8 mouse cellular contexts compared by ENCODE assay signal in the genomic region with DNA sequence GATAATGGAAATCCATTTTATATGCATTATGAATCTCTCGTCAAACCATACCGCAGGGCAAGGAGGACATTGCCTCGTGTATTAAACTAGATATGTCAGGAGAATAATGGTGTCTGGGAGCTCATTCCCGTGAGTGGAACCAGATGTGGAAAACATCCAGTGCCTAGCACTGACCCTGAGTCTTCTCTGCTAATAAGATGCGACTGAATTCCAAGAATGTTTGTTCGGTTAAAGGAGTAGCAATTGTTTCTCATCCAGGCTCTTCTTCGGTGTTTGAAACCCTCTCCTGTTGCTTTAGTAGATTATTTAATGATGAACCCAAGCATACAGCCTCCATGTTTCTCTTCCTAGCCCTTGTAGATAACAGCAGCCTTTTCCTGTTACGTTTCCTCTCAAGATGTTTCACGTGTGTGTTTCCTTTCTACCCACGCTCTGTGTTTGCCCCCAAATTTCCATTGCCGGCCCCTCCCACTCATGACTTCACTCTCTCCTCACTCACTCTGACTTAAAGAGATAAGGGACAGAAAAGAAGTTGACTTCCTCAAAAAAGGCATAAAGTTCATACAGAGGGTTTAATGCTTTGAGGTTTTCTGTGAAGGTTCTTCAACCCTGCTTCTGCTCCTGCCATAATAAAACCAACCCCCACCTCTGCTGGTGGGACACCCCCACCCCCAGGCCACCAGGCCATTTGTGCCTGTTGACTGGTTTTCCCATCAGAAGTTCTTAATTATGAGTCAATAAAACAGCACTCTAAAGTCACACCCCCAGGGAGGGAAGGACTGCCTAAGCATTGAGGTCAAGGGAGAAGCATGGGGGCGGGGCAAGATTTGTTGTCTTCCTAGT.
DNase-seq lines count a peak whose midpoint lies in the region; ATAC-seq and TF ChIP-seq lines count a peak whose summit lies in the region.

No protein-coding gene starts in this region.

- TF ChIP-seq POLR2A in CH12.LX (IDR thresholded peaks at IDR 0.05; ENCODE audit: low read depth, low read length): no peak

- H3K27ac ChIP-seq in CH12.LX (ENCODE audit: insufficient read depth, low read depth): no peak overlapping the region
- H3K27ac ChIP-seq in liver, embryonic 15.5 days (replicated peaks): no peak overlapping the region
- H3K27ac ChIP-seq in forebrain, postnatal 0 days (ENCODE audit: low read depth, low read length): no peak overlapping the region

- no peaks in the 10 kb centered on the region for H3K79me2 ChIP-seq in CH12.LX (replicated peaks; ENCODE audit: control insufficient read depth, extremely low read depth, insufficient read depth, poor library complexity, severe bottlenecking)

- peaks cover 3 to 5% of the 10 kb centered on the region in 2 experiments for H3K36me3 ChIP-seq in CH12.LX (replicated peaks in 1 of 2; ENCODE audit: control insufficient read depth in 1 of 2, insufficient read depth in 1 of 2, low read length in 1 of 2)
- no peaks in the 10 kb centered on the region for H3K36me3 ChIP-seq in liver, embryonic 15.5 days (replicated peaks)
- no peaks in the 10 kb centered on the region for H3K36me3 ChIP-seq in forebrain, postnatal 0 days (ENCODE audit: insufficient read depth)

- ATAC-seq in liver, embryonic 15.5 days (ENCODE audit: insufficient read depth): 0 out of 2 replicates have a peak, but pooled peaks have one; percentile 31
- no peak for ATAC-seq in forebrain, postnatal 0 days

- no peak for TF ChIP-seq EP300 in CH12.LX (IDR thresholded peaks at IDR 0.05; ENCODE audit: low read length)

- no peak overlapping the region for H3K4me3 ChIP-seq in CH12.LX (replicated peaks in 1 of 3; ENCODE audit: low read depth in 2 of 3, low read length in 2 of 3, poor library complexity in 1 of 3)
- no peak overlapping the region for H3K4me3 ChIP-seq in liver, embryonic 15.5 days (replicated peaks)
- H3K4me3 ChIP-seq in forebrain, postnatal 0 days (ENCODE audit: low read depth, low read length): no peak overlapping the region

- dilution Hi-C loops in CH12.LX (cut with MboI; ENCODE audit: extremely low pct_ligation_motif_present, extremely low pct_unique_long_range_greater_than_20kb, low sequenced_read_pairs): no loop called here

- no peaks in the 10 kb centered on the region for H3K9me3 ChIP-seq in CH12.LX (replicated peaks; ENCODE audit: low read length)
- H3K9me3 ChIP-seq in liver, embryonic 15.5 days (replicated peaks): no peaks in the 10 kb centered on the region
- H3K9me3 ChIP-seq in forebrain, postnatal 0 days (ENCODE audit: low read length): no peaks in the 10 kb centered on the region

- DNase-seq in CH12.LX (ENCODE audit: extremely low read depth): peak; percentile 64
- peak; percentile 29 for DNase-seq in c-Kit-positive CD71-positive TER-119-positive erythroid progenitor cells, embryonic 14.5 days (ENCODE audit: low spot score)
- DNase-seq in heart, postnatal 4 days: peak; percentile 59
- peak; percentile 86 to 88 for DNase-seq in spleen, postnatal 36 days (ENCODE audit: low spot score in 2 of 2)
- no peak for DNase-seq in forebrain, postnatal 0 days
- DNase-seq in cerebellum, adult 8-10 months: no peak
- no peak for DNase-seq in frontal cortex, postnatal 10 days (ENCODE audit: low spot score in 2 of 2)

- TF ChIP-seq RAD21 in CH12.LX (IDR thresholded peaks at IDR 0.05; ENCODE audit: low read depth, low read length): no peak

- in situ Hi-C loops in CH12.LX (cut with MboI; ENCODE audit: low pct_ligation_motif_present, low pct_unique_long_range_greater_than_20kb, low sequenced_read_pairs): no loop called here

- TF ChIP-seq CTCF in CH12.LX (conservative IDR thresholded peaks at IDR 0.05 in 1 of 2, IDR thresholded peaks at IDR 0.05 in 1 of 2; ENCODE audit: low read depth in 2 of 2, low read length in 2 of 2): no peak
- no peak for TF ChIP-seq CTCF in forebrain, postnatal 0 days (IDR thresholded peaks at IDR 0.05; ENCODE audit: low read depth)

- 13% methylated on average over 12 of the region's 12 CpGs for WGBS in liver, embryonic 15.5 days (ENCODE audit: insufficient replicate concordance)
- WGBS in forebrain, postnatal 0 days: 73% methylated on average over 12 of the region's 12 CpGs

- H3K9ac ChIP-seq in CH12.LX (ENCODE audit: insufficient read depth, low read depth): no peak overlapping the region
- H3K9ac ChIP-seq in liver, embryonic 15.5 days: no peak overlapping the region
- no peak overlapping the region for H3K9ac ChIP-seq in forebrain, postnatal 0 days

- H3K4me2 ChIP-seq in CH12.LX (ENCODE audit: insufficient read depth, low read depth, poor library complexity, severe bottlenecking): peak overlapping the region; percentile 8; the same call in 1 of the 2 replicates
- H3K4me2 ChIP-seq in liver, embryonic 15.5 days: peak overlapping the region; percentile 29
- no peak overlapping the region for H3K4me2 ChIP-seq in forebrain, postnatal 0 days (ENCODE audit: low read depth)

- no peaks in the 10 kb centered on the region for H3K27me3 ChIP-seq in CH12.LX (replicated peaks)
- no peaks in the 10 kb centered on the region for H3K27me3 ChIP-seq in liver, embryonic 15.5 days
- H3K27me3 ChIP-seq in forebrain, postnatal 0 days (ENCODE audit: insufficient read depth, low read length): no peaks in the 10 kb centered on the region

- peaks cover 18 to 51% of the 10 kb centered on the region in 2 experiments for H3K4me1 ChIP-seq in CH12.LX (ENCODE audit: control insufficient read depth in 1 of 2, insufficient read depth in 2 of 2)
- H3K4me1 ChIP-seq in liver, embryonic 15.5 days (replicated peaks): peaks cover 8% of the 10 kb centered on the region
- no peaks in the 10 kb centered on the region for H3K4me1 ChIP-seq in forebrain, postnatal 0 days (ENCODE audit: insufficient read depth)

TF ChIP-seq in CH12.LX, 34 proteins besides CTCF, POLR2A, EP300 and RAD21:
- TF ChIP-seq JUN (IDR thresholded peaks at IDR 0.05; ENCODE audit: insufficient read depth, low read depth, low read length): no peak
- peak; percentile 79 for TF ChIP-seq BHLHE40 (IDR thresholded peaks at IDR 0.05; ENCODE audit: low read depth, low read length)

Comparison
In these comparisons a context has a peak if more than half of its experiments do, and no peak if none do; other contexts are left out.
1. DNase-seq: peak in CH12.LX (single experiment), c-Kit-positive CD71-positive TER-119-positive erythroid progenitor cells, embryonic 14.5 days (single experiment), heart, postnatal 4 days (single experiment) and spleen, postnatal 36 days (2 of 2); none in forebrain, postnatal 0 days (single experiment), cerebellum, adult 8-10 months (single experiment) and frontal cortex, postnatal 10 days (0 of 2).